Mouse (Mus musculus) ES-E14 (cell line): ENCODE results near the gene Cpn2. TPM values are rescaled to one million over a fixed set of nuclear protein-coding genes. Genes with fewer than 3 reads are reported as not detected.

Experiments used
- DNase-seq: peaks from one replicate; pipeline ENCODE4 v3.0.0-alpha.2; 2013; ENCODE audit warnings: low read depth, low spot score
- H3K27ac ChIP-seq: 2 replicates; pipeline ENCODE4 v1.5.1; 2012; ENCODE audit warnings: low read depth, mild to moderate bottlenecking, low read length, moderate library complexity, mixed read lengths; ENCODE audit not compliant: poor library complexity, insufficient read depth, severe bottlenecking
- H3K36me3 ChIP-seq: 2 replicates; pipeline ENCODE4 v1.6.1; 2012; ENCODE audit warnings: mild to moderate bottlenecking, low read length, moderate library complexity, mixed read lengths; ENCODE audit not compliant: control insufficient read depth, poor library complexity, insufficient read depth, severe bottlenecking
- H3K4me1 ChIP-seq, 2 experiments: fragments of 150-350 bp in 1 of 2; sonication (generic) in 1 of 2; 2 replicates each; pipeline ENCODE4 v1.6.1; 2012; ENCODE audit warnings: low read length in 2 of 2, mild to moderate bottlenecking in 1 of 2, mixed read lengths in 1 of 2; ENCODE audit not compliant: control insufficient read depth in 2 of 2, insufficient read depth in 2 of 2, poor library complexity in 1 of 2
- H3K4me3 ChIP-seq, 2 experiments: fragments of 150-350 bp in 1 of 2; sonication (generic) in 1 of 2; 2 replicates each; pipeline ENCODE4 v1.5.1; 2012; ENCODE audit warnings: low read length in 2 of 2, low read depth in 1 of 2, mild to moderate bottlenecking in 1 of 2, mixed read lengths in 1 of 2; ENCODE audit not compliant: insufficient read depth in 1 of 2, poor library complexity in 1 of 2, severe bottlenecking in 1 of 2
- H3K9ac ChIP-seq: 2 replicates; pipeline ENCODE4 v1.6.1; 2012; ENCODE audit warnings: low read depth, mild to moderate bottlenecking, low read length, mixed read lengths; ENCODE audit not compliant: poor library complexity, insufficient read depth, severe bottlenecking
- H3K9me3 ChIP-seq: fragments of 150-350 bp; sonication (generic); 2 replicates; pipeline ENCODE4 v1.6.1; 2012; ENCODE audit warnings: low read depth, mild to moderate bottlenecking, low read length; ENCODE audit not compliant: control insufficient read depth, insufficient read depth
- CHD2 ChIP-seq: IDR thresholded peaks from 2 replicates; pipeline ENCODE4 v1.6.1; 2014; ENCODE audit warnings: mild to moderate bottlenecking, low read depth, low read length, inconsistent platforms
- HCFC1 ChIP-seq: IDR thresholded peaks from 2 replicates; pipeline ENCODE4 v1.6.1; 2012; ENCODE audit warnings: low read length, inconsistent platforms, borderline replicate concordance; ENCODE audit not compliant: insufficient read depth
- MAFK ChIP-seq: IDR thresholded peaks from 2 replicates; pipeline ENCODE4 v1.6.1; 2014; ENCODE audit warnings: mild to moderate bottlenecking, low read depth, low read length, inconsistent platforms; ENCODE audit not compliant: insufficient read depth
- ZC3H11A ChIP-seq: IDR thresholded peaks from 2 replicates; pipeline ENCODE4 v1.6.1; 2012; ENCODE audit warnings: low read depth, mild to moderate bottlenecking, inconsistent platforms, low read length, borderline replicate concordance
- ZNF384 ChIP-seq: IDR thresholded peaks from 2 replicates; pipeline ENCODE4 v1.6.1; 2012; ENCODE audit warnings: low read depth, low read length, inconsistent platforms
- in situ Hi-C, 2 experiments: fragments of 600-800 bp; cut with MboI; formaldehyde crosslinking; loops; one replicate each; pipeline ENCODE4 v1.15.1; 2025; ENCODE audit warnings: low sequenced_read_pairs in 2 of 2, inconsistent platforms in 1 of 2; ENCODE audit not compliant: unreplicated experiment in 2 of 2
- total RNA-seq: library from RNA; depleted of rRNA; stranded (reverse); fragments of 300-350 nt; gene quantifications from 2 replicates; pipeline ENCODE4 v1.2.3, GENCODE M21; 2012

Cpn2 gene
- total RNA-seq, 1 experiment: not detected

GRCm38 (mm10) chr16:30255061-30255460 is 12.2 kb downstream of the Cpn2 start:
- Histone ChIP-seq H3K9me3 (no peaks in the 10 kb centered on the region), H3K9ac (no peak overlapping the region), H3K27ac (no peak overlapping the region), H3K36me3 (no peaks in the 10 kb centered on the region), H3K4me3 (no peak overlapping the region; a peak in 1 of 4 replicates), H3K4me1 (peaks cover 0 to 5% of the 10 kb centered on the region in 2 experiments; a peak in 1 of 4 replicates)
- in situ Hi-C loops: loop anchor here in 1 of 2 experiments (10.0 kb wide), 1 partner anchor 260 kb away; no protein-coding TSS in a partner anchor
- DNase-seq: no peak
- TF ChIP-seq ZNF384 (no peak), HCFC1 (no peak), CHD2 (no peak), ZC3H11A (no peak), MAFK (no peak)

GRCm38 (mm10) chr16:30253900-30254299 is 13.4 kb downstream of the Cpn2 start:
- H3K9me3 ChIP-seq: no peaks in the 10 kb centered on the region
- H3K27ac ChIP-seq: no peak overlapping the region
- in situ Hi-C loops: loop anchor here (5.0 to 10.0 kb wide), 2 partner anchors 261 to 268 kb away; no protein-coding TSS in a partner anchor
- TF ChIP-seq MAFK (no peak), ZC3H11A (no peak), CHD2 (no peak), HCFC1 (no peak), ZNF384 (no peak)
- H3K4me3 ChIP-seq: no peak overlapping the region
- peaks cover 0 to 5% of the 10 kb centered on the region in 2 experiments; a peak in 1 of 4 replicates for H3K4me1 ChIP-seq
- no peaks in the 10 kb centered on the region for H3K36me3 ChIP-seq
- H3K9ac ChIP-seq: no peak overlapping the region
- no peak for DNase-seq

- Histone ChIP-seq H3K4me3 (no peak overlapping the region), H3K9ac (no peak overlapping the region), H3K4me1 (peaks cover 0 to 5% of the 10 kb centered on the region in 2 experiments; a peak in 1 of 4 replicates), H3K36me3 (no peaks in the 10 kb centered on the region), H3K9me3 (no peaks in the 10 kb centered on the region), H3K27ac (no peak overlapping the region)
- DNase-seq: no peak
- in situ Hi-C loops: loop anchor here (5.0 to 10.0 kb wide), 2 partner anchors 261 to 269 kb away; no protein-coding TSS in a partner anchor
- TF ChIP-seq ZC3H11A (no peak), MAFK (no peak), ZNF384 (no peak), HCFC1 (no peak), CHD2 (no peak)
These were observed 13.9 kb downstream of the Cpn2 start for GRCm38 (mm10) chr16:30253374-30253773.

GRCm38 (mm10) chr16:30252003-30252418 is 15.3 kb downstream of the Cpn2 start:
- Histone ChIP-seq H3K4me1 (peaks cover 0 to 5% of the 10 kb centered on the region in 2 experiments; a peak in 1 of 4 replicates), H3K4me3 (peak overlapping the region; percentile 18 to 32; a peak in 2 of 4 replicates)
- peak; percentile 88 for DNase-seq

GRCm38 (mm10) chr16:30244037-30244700 is 23.1 kb downstream of the Cpn2 start:
- TF ChIP-seq CHD2: no peak
- TF ChIP-seq ZC3H11A: no peak
- TF ChIP-seq HCFC1: no peak
- no peak for TF ChIP-seq MAFK
- no peak for TF ChIP-seq ZNF384
- Histone ChIP-seq H3K36me3 (no peaks in the 10 kb centered on the region), H3K9ac (no peak overlapping the region), H3K9me3 (no peaks in the 10 kb centered on the region), H3K4me3 (no peak overlapping the region), H3K4me1 (no peaks in the 10 kb centered on the region), H3K27ac (no peak overlapping the region)
- in situ Hi-C loops: no loop called here
- DNase-seq: no peak

More at GRCm38 (mm10) chr16:30252003-30252418, 15.3 kb downstream of the Cpn2 start:
- Histone ChIP-seq H3K9me3 (no peaks in the 10 kb centered on the region), H3K27ac (no peak overlapping the region), H3K36me3 (no peaks in the 10 kb centered on the region), H3K9ac (no peak overlapping the region)
- TF ChIP-seq ZC3H11A: peak; percentile 99
- TF ChIP-seq CHD2: no peak
- TF ChIP-seq ZNF384: no peak
- in situ Hi-C loops: loop anchor here (5.0 to 10.0 kb wide), 2 partner anchors 263 to 270 kb away; no protein-coding TSS in a partner anchor
